Mouse (Mus musculus) embryonic facial prominence, embryonic 14.5 days (tissue): ENCODE results near the gene Trim60. TPM values are rescaled to one million over a fixed set of nuclear protein-coding genes. Genes with fewer than 3 reads are reported as not detected.
"Not testable (repeated sequence)": the region's sequence is repeated elsewhere in the genome, so short reads cannot be mapped to it uniquely, and the experiment has no call there.

Experiments used
- ATAC-seq: fragments of 200-750 bp; cut with Nextera tagmentation; 2 replicates; pipeline ENCODE4 v1.8.0; 2017; ENCODE audit warnings: low read depth, moderate number of reproducible peaks, moderate TSS enrichment
- DNase-seq: peaks from one replicate; pipeline ENCODE4 v3.0.0-alpha.2; 2015; ENCODE audit warnings: low spot score
- H3K27ac ChIP-seq: fragments of 300-500 bp; sonication (generic); replicated peaks from 2 replicates; pipeline ENCODE4 v1.5.1; 2014; ENCODE audit warnings: low read depth, mild to moderate bottlenecking, low read length, moderate library complexity
- H3K27me3 ChIP-seq: fragments of 300-500 bp; sonication (generic); replicated peaks from 2 replicates; pipeline ENCODE4 v1.6.1; 2014; ENCODE audit warnings: low read length; ENCODE audit not compliant: control insufficient read depth, insufficient read depth
- H3K36me3 ChIP-seq: fragments of 300-500 bp; sonication (generic); 2 replicates; pipeline ENCODE4 v1.6.1; 2014; ENCODE audit warnings: low read length, mixed read lengths; ENCODE audit not compliant: control insufficient read depth, insufficient read depth
- H3K4me1 ChIP-seq: fragments of 300-500 bp; sonication (generic); 2 replicates; pipeline ENCODE4 v1.6.1; 2014; ENCODE audit warnings: antibody characterized with exemption, low read length; ENCODE audit not compliant: control insufficient read depth, insufficient read depth
- H3K4me2 ChIP-seq: fragments of 300-500 bp; sonication (generic); 2 replicates; pipeline ENCODE4 v1.6.1; 2014; ENCODE audit warnings: low read depth, mild to moderate bottlenecking, low read length, moderate library complexity, mixed read lengths
- H3K4me3 ChIP-seq: fragments of 300-500 bp; sonication (generic); 2 replicates; pipeline ENCODE4 v1.5.1; 2014; ENCODE audit warnings: low read depth, mild to moderate bottlenecking, low read length
- H3K9ac ChIP-seq: fragments of 300-500 bp; sonication (generic); 2 replicates; pipeline ENCODE4 v1.6.1; 2014; ENCODE audit warnings: low read depth, mild to moderate bottlenecking, low read length, moderate library complexity, mixed read lengths
- H3K9me3 ChIP-seq: fragments of 300-500 bp; sonication (generic); 2 replicates; pipeline ENCODE4 v1.6.1; 2016; ENCODE audit warnings: low read length; ENCODE audit not compliant: control insufficient read depth
- WGBS: fragments of 180-500 bp; shearing (Covaris S2); extraction: QIAGEN DNeasy Blood & Tissue Kit; methylation state at CpG from one replicate; pipeline ENCODE4 v1.1.7; 2014; 5-methylcytosine and 5-hydroxymethylcytosine counted together
- polyA plus RNA-seq: library from polyadenylated mRNA; unstranded; fragments of >200 nt; fragmentation: Nextera tagmentation; extraction: Ambion mirVana; gene quantifications from 2 replicates; pipeline ENCODE4 v1.2.1, GENCODE M21; 2014

Trim60 gene
- polyA plus RNA-seq, 1 experiment from 2014 or later: not detected

DNA sequence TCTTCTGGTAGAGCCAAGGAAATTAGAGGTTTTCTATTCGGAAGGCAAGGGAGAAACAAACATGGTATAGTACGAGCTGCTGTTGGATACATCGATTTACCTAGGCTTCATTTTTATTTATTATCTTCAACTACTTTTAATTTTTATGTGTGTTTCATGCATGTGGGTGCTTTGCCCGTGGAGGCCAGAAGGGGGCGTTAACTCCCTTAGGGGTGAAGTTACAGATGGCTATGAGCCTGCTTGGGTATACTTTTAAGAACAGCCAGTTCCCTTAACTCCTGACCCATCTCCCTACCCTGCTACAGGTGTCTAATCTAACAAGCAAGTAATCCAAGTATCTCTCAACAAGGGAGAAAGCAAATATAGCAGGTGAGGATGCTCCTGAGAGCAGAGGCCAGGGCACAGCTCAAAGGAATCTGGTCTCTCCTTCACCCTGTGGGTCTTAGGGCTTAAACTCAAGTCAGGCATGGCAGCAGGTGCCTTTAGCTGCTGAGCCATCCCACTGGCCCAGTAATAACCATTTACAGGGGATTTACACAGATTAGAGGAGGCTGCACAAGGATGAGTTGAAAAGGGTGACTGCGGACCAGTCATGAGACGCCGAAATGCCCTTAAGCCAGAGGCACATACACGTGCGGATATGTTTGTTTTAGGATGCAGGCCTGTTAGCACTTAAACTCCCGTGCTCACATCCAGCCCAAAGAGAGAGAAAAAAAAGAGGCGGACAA lies 10.7 kb upstream of the Trim60 start:
- Histone ChIP-seq H3K9me3 (no peaks in the 10 kb centered on the region), H3K4me3 (no peak overlapping the region), H3K4me1 (no peaks in the 10 kb centered on the region), H3K27me3 (no peaks in the 10 kb centered on the region), H3K9ac (no peak overlapping the region), H3K27ac (no peak overlapping the region), H3K36me3 (no peaks in the 10 kb centered on the region), H3K4me2 (no peak overlapping the region)
- DNase-seq: no peak
- no peak for ATAC-seq
- 70% methylated on average over 12 of the region's 12 CpGs for WGBS

DNA sequence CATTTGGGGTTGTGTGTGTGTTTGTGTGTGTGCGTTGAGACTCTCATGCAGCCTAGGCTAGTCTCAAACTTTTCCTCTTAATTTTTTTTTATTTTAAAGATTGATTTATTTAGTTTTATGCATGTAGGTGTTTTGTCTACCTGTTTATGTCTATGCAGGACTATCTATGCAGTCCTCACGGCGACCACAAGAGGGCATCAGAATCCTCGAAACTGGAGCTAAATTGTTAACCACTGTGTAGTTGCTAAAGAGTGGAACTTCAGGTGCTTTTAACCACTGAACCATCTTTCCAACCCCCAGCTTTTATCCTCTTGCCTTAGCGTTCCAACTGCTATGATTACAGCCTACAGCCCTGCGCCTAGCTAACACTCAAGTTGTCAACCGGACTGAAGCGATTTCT lies 4.1 kb upstream of the Trim60 start:
- ATAC-seq: no peak
- Histone ChIP-seq H3K9me3 (no peaks in the 10 kb centered on the region), H3K4me3 (no peak overlapping the region), H3K4me2 (no peak overlapping the region), H3K27ac (no peak overlapping the region), H3K9ac (no peak overlapping the region), H3K4me1 (no peaks in the 10 kb centered on the region), H3K27me3 (no peaks in the 10 kb centered on the region), H3K36me3 (no peaks in the 10 kb centered on the region)
- 47% methylated on average over 8 of the region's 8 CpGs for WGBS
- DNase-seq: no peak

DNA sequence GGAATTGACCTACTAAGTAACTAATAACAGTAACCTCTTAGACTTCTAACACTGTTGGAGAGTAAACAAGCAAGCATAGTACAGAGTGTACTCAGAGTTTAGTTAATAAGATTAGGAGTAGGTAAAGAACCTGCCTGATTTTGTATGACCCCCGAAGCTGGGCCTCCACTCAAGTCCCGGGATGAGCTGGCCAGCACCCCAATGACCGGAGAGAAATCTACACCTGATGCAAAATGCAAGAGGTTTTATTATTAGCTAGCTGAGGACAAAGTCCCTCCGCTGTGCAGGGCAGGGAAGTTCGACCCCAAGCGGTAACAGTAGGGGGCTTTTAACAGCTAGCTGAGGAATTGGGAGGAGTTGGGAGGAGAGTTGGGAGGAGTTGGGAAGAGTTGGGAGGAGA lies 10.8 kb downstream of the Trim60 start:
- not testable (repeated sequence) for H3K9me3 ChIP-seq, H3K27ac ChIP-seq, ATAC-seq, H3K4me2 ChIP-seq, H3K4me3 ChIP-seq, H3K36me3 ChIP-seq, H3K27me3 ChIP-seq, H3K9ac ChIP-seq, H3K4me1 ChIP-seq, DNase-seq
- 81% methylated on average over 6 of the region's 6 CpGs for whole genome bisulfite sequencing

DNA sequence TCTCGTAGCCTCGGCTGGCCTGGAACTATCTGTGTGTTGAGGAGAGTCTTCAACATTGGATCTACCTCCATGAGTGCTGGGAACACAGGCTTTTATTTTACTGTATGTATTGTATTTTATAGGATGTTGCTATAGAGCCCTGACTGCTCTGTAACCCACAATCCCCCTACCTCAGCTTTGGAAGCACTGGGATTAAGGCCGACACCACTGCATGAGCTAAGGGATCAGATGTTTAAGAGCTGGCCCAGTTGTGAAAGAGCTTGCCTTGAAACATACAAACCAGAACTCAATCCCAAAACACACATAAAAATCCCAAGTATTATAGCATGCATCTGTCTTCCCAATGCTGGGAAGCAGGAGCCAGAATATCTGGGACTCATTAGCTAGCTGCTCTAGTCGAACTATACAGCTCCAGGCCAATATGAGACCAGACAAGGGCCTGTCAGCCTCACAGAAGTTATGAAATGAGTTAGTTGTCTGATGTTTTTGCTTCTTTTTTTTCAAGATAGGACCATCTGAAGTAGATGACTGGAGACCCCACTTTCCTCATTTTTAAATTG lies 19.5 kb downstream of the Trim60 start:
- Histone ChIP-seq H3K4me2 (no peak overlapping the region), H3K9me3 (no peaks in the 10 kb centered on the region), H3K9ac (no peak overlapping the region), H3K36me3 (no peaks in the 10 kb centered on the region), H3K4me3 (no peak overlapping the region), H3K4me1 (no peaks in the 10 kb centered on the region), H3K27ac (no peak overlapping the region), H3K27me3 (no peaks in the 10 kb centered on the region)
- DNase-seq: peak; percentile 11
- ATAC-seq: no peak
- 67% methylated on average over 4 of the region's 4 CpGs for WGBS

DNA sequence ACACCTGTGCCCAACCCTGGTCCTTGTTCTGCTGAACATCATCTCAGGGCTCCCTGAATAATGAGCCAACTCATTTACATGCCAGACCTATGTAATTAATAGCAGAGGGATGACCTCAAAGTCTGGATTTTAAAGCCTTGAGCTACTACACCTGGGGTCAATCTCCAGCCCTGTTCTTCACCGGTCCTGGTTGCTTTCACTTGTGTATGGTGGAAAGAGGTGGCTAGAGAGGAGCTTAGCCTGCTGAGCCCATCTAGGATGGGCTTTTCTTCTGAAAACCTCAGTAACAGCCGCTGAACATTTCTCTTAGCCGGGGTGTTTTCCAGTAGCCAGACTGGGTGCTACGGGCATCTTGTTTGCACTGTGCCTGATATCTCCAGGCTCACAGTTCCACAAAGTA lies 30.7 kb downstream of the Trim60 start, which contains the start of gene Trim75:
Gene Trim75, minus strand, starts transcription at position 101 of the 400 bp plus-strand sequence.
- 95% methylated on average over 4 of the region's 4 CpGs for WGBS
- Histone ChIP-seq H3K27ac (no peak within 1 kb of the TSS), H3K4me2 (no peak within 1 kb of the TSS), H3K4me3 (no peak within 1 kb of the TSS), H3K36me3 (no peaks in the 10 kb centered on the region), H3K9ac (no peak within 1 kb of the TSS), H3K9me3 (0 out of 2 replicates have a peak, but pooled peaks cover 7% of the 10 kb centered on the region), H3K4me1 (no peaks in the 10 kb centered on the region), H3K27me3 (no peaks in the 10 kb centered on the region)
- no peak for ATAC-seq
- DNase-seq: no peak

DNA sequence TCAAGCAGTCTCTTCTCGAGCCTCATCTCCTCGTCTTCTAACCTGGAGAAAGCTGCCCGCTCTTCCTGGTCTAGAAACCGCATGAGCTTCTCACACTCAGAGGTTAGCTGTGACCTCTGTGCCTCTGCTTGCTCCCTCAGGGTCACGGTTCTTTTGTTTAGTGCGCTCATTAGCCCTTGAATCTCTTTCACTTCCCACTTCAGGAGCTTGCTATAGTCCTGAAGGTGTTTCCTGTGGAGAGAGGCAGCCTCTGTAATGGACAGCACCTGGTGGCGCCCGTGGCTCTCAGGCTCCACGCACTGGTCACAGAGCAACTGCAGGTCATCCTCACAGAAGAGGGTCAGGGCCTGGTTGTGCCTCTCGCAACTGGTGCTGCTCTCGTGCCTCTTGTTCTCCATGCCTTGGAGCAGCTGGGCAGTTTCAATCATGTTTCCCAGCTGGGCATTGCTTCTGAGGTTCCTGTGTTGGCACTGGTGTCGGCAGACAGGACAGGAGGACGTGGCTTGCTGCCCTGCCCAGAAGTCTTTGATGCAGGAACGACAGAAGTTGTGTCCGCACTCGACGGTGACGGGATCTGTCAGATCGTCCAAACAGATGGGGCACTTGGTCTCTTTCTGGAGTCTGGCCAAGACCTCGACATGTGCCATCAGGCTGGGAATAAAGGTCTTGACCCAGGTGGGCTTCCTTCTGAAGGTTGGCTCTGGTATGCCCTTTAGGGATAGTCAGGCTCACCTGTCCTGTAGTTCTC lies 35.1 kb downstream of the Trim60 start:
- H3K4me2 ChIP-seq: no peak overlapping the region
- H3K9me3 ChIP-seq: no peaks in the 10 kb centered on the region
- no peaks in the 10 kb centered on the region for H3K4me1 ChIP-seq
- ATAC-seq (no peak), DNase-seq (no peak)
- H3K27ac ChIP-seq: no peak overlapping the region
- WGBS: 72% methylated on average over 20 of the region's 20 CpGs
- no peaks in the 10 kb centered on the region for H3K27me3 ChIP-seq
- H3K36me3 ChIP-seq: no peaks in the 10 kb centered on the region
- H3K4me3 ChIP-seq: no peak overlapping the region
- no peak overlapping the region for H3K9ac ChIP-seq

DNA sequence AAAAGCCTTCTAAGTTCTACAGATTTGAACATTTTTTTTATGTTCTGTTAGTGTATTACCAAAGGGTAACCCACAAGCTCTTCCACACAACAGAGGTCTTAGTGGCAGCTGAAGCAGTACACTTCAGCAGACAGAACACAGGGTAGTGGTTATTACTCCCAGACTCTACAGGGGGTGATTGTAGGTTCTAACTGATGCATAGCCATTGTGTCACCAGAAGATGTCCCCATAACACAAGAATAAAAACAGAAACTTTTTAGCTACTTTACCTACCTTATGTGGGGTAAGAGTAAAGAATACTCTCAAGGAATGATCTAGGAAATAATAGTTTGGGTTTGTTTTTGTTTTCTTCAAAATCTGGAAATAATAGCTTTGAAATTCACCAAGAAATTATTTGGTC lies 55.5 kb downstream of the Trim60 start:
- DNase-seq: no peak
- H3K27me3 ChIP-seq: no peaks in the 10 kb centered on the region
- no peak for ATAC-seq

DNA sequence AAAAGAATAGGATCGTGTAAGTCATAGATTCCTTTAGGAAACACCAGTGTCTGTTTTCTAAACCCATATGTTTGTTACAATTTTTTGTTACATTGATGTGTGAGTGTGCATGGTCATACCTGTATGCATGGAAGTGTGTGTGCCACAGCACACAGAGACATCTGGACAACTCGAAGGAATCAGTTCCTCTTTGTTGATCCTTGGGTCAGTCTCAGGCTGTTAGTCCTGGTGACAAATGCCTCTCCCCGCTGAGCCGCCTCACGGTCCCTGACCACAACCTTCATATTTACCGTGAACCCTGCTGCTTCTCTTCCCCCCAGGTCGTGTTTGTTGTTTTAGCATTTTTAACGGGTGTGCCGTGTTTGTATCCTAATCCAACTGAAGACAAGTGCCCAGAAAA lies 59.4 kb downstream of the Trim60 start:
- no peak overlapping the region for H3K4me2 ChIP-seq
- H3K27me3 ChIP-seq: no peaks in the 10 kb centered on the region
- no peak for DNase-seq
- WGBS: 82% methylated on average over 9 of the region's 9 CpGs
- no peak overlapping the region for H3K4me3 ChIP-seq
- no peak overlapping the region for H3K27ac ChIP-seq
- no peak overlapping the region for H3K9ac ChIP-seq
- H3K36me3 ChIP-seq: peaks cover 19% of the 10 kb centered on the region
- no peaks in the 10 kb centered on the region for H3K4me1 ChIP-seq
- ATAC-seq: no peak
- H3K9me3 ChIP-seq: no peaks in the 10 kb centered on the region

More for the DNA sequence above, 55.5 kb downstream of the Trim60 start:
- Histone ChIP-seq H3K36me3 (peaks cover 34% of the 10 kb centered on the region), H3K4me1 (no peaks in the 10 kb centered on the region), H3K4me2 (no peak overlapping the region), H3K27ac (no peak overlapping the region), H3K9me3 (no peaks in the 10 kb centered on the region), H3K4me3 (no peak overlapping the region), H3K9ac (no peak overlapping the region)
